Mouse (Mus musculus) kidney, postnatal 4 days (tissue): Measurements from ENCODE around the gene Zfy1.
A peak's percentile ranks its signal among the peaks of the same experiment; 100 is the strongest.
"Not testable (repeated sequence)": the region's sequence is repeated elsewhere in the genome, so short reads cannot be mapped to it uniquely, and the experiment has no call there.

Experiments used
- DNase-seq, 2 experiments: peaks; one replicate each; pipeline ENCODE4 v3.0.0; 2021; ENCODE audit warnings: mixed read lengths in 2 of 2

The Zfy1 gene

GRCm38 (mm10) chrY:797309-797708 lies at the start of gene Zfy1:
Gene Zfy1, minus strand, starts transcription at chrY:797409.
- DNase-seq, result not testable (repeated sequence)

GRCm38 (mm10) chrY:818396-818795 lies 21.2 kb upstream of the Zfy1 start, which contains the start of gene Uba1y:
Gene Uba1y, plus strand, starts transcription at chrY:818649.
- no peak for DNase-seq

- DNase-seq, result peak in 1 of 2 experiments; percentile 72
These were observed 11.9 kb upstream of the Zfy1 start for GRCm38 (mm10) chrY:808991-809661.
